Mouse (Mus musculus) E14TG2a.4 (cell line): ENCODE data around the gene Sptb.

Source experiments
- CTCF ChIP-seq: conservative IDR thresholded peaks from 2 replicates; pipeline ENCODE4 v1.5.1; 2014; ENCODE audit warnings: low read length
- NANOG ChIP-seq: IDR thresholded peaks from 2 replicates; pipeline ENCODE4 v1.6.1; 2014; ENCODE audit warnings: borderline replicate concordance, low read length, mixed read lengths
- POU5F1 ChIP-seq: IDR thresholded peaks from 2 replicates; pipeline ENCODE4 v1.6.1; 2014; ENCODE audit warnings: low read length, borderline replicate concordance

GRCm38 (mm10) chr12:76634899-76635693, 75.3 kb downstream of the Sptb start:
- TF ChIP-seq CTCF = no peak
- TF ChIP-seq NANOG = no peak
- TF ChIP-seq POU5F1 = no peak
